Mouse (Mus musculus) R1 (cell line): ENCODE data around the gene Spert.

Experiments
- DNase-seq: peaks from one replicate; pipeline ENCODE4 v3.0.0-alpha.2; 2018; ENCODE audit warnings: low read depth, low spot score

Spert gene

DNA sequence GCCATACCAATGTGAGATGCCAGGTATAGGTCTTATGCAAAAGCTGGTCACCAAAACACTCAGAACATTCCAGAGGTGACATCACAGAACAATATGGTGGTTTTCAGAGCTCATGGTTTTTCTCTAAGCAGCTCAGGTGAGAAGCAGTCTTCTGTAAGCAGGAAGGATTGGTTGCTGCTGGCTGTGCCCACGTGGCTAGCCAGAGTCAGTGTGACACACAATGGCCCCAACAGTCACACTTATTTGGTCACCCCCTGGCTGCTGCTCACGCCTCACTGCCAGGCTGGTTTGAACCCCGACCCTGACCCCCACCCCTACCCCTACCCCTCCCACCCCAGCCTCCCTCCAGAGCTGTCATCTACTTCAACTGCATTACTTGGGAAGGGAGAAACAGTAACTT lies at the start of gene Spert:
Spert (minus strand) TSS at position 139 of the 400 bp plus-strand sequence.
- DNase-seq, result no peak

DNA sequence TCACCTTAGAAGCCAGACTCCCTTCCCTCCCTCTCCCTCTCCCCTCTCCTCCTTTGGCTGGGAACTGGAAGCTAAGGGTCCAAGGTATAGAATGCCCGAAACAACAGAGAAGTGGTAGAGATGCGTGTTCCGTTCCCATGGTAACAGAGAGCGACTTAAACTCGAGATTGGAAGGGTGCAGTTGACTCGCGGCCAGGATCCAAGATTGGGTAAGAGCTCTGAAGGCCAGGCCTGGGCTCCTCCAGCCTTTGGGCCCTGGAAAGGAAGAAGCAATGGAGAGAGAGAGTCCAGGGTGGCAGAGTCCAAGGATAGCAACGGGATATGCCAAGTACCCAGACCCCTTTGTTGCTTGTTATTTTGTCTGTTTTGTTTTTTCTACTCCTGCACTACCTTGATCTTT lies 49.2 kb upstream of the Spert start, which contains the start of gene Erich6b:
Erich6b (plus strand) TSS at position 180 of the 400 bp plus-strand sequence.
- peak; percentile 43 for DNase-seq

DNA sequence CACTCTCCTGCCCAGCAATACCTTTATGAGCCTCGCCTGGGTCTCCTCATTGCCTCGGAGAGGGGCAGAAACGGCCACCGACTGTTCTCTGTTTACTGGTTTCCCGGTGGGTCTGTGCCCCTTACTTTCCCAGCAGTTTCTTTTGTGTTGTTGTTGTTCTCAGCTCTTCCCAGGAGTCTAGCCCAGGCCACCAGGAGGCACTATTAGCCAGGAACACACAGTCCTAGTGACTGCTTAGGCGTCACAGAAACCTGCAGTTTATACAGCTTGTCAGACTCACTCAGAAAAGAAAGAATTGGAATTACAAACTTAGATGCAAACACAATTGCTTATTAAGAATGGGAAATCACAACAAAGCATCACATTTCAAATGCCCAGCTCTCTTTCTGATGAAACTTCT lies 48.5 kb upstream of the Spert start:
- peak; percentile 39 for DNase-seq

DNA sequence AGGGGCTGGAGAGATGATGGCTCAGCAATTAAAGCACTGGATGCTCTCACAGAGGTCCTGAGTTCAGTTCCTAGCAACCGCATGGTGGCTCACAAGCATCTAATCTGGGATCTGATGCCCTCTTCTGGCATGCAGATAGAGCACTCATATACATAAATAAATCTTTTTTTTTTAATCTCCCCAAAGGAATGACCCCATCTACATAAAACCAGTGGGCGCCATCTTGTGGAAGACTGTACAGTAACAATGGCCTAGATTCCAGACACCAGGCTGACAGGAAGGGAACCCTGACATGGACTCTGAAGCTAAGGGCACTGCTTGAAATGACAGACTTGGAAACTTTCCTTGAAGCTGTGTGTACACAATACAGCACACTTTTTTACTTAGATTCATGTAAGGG lies 47.9 kb upstream of the Spert start:
- peak; percentile 28 for DNase-seq

DNA sequence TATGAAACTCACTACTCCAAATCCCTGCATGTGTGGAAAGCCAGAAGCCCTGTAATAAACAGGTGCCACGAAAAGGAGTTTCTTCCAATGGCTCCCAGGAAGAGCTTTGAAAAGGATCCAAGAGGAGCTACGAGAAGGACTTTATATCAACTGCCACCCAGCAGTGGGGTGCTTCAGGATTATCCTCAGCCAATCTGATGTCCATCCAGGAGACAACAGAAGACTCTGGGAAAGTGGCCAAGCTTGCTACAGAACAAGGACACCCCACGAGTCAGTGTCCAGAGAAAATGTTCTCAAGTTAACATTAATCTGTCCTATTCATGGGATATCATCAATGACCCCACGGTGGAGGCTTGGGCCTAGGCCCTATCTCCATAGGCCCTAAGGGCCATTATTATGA lies 44.7 kb upstream of the Spert start:
- no peak for DNase-seq

DNA sequence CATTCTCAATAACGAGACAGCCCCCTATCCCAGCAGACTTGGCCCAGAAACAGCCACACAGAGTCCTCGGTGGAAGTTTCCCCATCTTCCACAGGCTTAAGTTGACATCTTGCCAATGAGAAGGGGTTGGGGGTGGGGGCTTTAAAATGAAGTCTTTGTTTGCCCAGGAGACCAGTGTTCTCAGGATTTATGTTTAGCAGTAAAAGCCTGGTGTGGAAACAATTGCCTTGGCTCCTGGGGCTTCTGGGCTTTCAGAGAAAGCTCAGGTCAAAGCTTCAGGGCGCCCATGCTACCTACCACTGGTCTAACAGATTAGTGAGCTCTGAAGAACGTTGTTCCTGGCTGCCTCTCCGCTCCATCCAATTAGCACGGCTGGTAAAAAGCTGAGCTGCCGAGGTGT lies 43.2 kb upstream of the Spert start:
- no peak for DNase-seq

DNA sequence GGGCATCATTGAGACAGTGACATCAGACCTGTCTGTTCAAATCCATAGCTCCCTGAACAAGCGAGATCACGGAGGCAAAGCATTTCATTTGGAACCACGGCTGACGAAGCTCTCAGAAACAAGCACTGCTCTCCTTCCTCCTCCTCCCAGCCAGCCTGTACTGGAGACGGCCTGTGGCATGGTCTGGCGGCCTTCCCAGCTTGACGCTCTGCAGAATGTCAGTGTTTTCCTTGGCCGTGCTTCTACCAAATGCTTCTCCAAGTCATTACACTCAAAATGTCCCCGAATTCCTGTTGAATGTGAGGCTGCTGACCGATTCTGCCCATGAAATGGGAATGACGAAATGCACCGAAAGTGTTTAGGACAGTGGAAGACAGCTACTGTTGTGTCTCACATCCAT lies 42.4 kb upstream of the Spert start:
- no peak for DNase-seq

DNA sequence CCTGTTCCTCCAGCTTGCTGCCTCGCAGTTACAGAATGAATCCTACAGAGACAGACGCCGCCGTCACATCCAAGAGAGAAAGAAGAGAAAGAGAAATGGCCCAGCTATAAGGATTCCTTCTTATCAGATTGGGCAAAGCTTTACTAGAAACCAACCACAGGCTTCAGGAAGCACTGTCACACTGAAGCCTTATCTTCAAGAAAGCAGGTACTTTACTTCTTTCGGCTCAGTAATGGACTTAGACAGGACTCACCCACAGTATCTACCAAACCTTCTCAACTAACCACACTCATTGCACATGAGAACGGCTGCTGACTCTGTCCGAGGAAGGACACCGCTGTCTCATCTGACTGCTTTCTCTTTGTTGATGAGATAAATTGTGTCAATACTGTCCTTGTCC lies 36.0 kb upstream of the Spert start:
- DNase-seq, result no peak

DNA sequence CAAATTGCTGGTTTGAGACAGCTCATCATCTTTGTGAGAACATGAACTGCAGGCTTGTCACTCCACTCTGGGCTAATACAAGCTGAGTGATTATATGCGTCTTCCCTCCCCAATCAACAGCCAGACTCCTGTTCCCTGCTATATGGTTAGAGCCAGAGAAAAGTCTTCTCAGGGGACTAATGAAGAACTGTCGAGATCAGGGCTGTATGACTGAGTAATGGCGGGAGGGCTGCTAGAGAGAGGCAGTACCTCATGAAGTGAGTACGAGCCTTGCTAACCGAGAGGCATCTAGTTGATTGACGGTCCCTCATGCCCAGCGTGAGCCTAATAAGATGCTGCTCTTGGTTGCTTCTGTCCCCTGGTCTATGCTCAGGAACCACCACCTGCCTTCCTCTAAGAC lies 30.1 kb upstream of the Spert start:
- DNase-seq, result no peak

DNA sequence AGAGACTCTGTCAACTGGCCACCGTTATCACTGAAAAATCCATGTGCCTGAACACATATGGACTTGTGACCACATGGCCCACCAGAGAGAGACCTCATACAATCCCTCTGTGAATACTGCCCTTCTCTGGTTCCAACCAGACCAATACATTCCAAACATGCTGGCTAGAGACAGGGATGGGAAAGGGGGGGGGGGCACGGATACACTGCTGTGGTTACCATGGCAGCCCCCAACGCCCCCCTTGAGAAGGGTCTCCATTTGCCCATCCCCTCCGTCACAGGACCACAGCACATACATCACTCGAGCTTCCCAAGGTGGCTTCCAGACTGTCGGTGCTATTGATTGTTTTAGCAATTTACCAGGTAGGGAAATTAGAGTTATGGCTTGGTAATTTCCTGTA lies 23.5 kb upstream of the Spert start:
- no peak for DNase-seq

DNA sequence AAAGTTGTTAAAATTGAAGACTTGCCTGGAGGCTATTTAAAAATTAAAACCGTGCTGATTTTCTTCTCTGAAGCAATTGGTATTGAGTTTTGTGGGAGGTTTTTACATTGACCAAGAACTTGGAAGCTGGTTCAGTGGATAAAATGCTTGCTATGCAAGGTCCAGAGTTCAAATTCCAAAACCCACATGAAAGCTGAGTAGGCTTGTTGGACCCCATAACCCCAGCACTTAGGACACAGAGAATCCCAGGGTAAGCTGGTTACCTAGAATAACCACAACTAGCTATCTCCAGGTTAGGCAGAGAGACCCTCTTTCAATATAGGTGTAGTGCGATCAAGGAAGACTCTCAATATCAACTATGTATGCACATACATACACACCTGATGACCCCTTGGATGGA lies 16.3 kb upstream of the Spert start:
- DNase-seq, result no peak

DNA sequence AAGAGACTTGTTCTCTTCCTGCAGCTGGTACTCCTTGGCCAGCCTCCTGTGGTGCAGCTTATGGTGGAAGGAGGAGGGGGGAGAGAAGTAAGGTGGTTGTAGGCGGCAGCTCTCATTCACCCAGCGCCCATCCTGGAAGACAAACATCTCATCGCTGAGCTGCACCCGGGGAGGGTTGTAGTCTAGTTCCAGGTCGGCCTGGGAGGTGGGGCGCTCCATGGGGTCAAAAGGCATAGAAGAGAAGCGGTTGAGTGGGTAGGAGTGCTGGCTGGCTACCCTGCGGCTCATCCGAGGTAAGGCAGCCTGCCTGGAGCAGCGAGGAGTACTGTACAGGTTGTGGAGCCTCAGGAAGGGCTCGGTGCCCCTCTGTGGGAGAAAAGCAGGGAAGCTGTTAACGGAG lies 9.0 kb downstream of the Spert start:
- no peak for DNase-seq

DNA sequence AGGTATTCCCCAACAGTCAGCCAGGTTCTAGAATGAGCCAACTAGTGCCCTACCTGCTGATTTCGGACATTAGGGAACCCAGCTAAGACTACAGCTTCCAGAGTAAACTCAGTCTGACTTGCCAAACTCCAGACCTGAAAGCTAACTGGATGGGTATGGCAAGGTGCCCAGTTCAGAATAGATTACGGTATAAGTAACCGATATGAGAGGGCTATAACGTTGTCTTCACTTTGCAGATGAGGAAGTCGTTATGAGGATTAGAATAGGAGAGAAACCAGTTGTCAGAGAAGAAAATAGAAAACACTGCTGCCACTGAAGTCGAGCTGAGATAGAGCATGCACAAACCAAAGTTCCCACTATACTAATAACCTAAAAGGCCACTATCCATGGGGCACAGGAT lies 13.9 kb downstream of the Spert start:
- no peak for DNase-seq

DNA sequence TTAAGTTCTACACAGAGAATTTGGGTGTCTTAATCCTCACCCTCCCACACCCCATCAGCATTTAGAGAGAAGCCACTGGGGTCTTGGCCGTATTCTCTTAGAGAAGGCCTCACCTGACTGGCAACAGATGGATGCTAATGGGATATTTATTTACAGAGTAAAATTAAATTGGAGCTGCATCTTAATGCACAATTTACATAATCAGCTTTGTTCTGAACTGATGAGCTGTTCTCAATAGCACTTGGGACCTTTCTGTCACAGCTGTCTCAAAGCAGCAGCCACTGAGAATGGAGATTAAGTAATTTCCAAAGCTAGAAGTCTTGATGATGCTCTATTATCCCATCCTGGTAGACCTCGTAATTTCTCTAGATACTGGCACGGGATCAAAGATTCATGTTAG lies 26.6 kb downstream of the Spert start:
- no peak for DNase-seq

DNA sequence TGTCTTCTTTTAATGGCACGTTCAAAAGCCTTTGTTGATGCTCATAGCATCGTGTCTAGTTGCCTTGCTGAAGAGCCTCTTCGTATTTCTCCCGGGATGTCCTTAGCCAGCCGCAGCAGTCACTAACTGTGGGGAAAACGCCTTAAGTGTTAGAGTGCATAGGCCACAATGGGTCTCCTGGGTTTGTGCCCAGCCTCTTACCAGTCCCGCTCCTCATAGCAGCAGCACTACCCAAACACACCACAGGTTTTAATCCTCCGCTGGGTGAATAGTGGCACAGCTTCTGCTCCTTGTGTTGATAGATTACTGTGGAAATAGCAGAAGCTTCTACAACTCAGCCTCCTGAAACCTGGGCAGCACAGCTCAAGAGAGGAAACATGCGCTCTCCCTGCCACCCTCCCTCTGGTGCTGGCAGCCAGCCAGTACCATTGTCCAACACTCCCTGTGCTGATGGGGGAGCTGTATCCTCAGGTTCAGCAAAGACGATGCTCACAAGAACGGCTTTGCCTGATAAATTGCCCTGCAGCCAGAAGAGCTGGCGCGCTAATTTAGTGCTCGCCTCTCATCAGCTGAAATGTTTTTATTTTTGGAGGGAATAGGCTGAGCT lies 27.3 kb downstream of the Spert start:
- DNase-seq, result no peak

DNA sequence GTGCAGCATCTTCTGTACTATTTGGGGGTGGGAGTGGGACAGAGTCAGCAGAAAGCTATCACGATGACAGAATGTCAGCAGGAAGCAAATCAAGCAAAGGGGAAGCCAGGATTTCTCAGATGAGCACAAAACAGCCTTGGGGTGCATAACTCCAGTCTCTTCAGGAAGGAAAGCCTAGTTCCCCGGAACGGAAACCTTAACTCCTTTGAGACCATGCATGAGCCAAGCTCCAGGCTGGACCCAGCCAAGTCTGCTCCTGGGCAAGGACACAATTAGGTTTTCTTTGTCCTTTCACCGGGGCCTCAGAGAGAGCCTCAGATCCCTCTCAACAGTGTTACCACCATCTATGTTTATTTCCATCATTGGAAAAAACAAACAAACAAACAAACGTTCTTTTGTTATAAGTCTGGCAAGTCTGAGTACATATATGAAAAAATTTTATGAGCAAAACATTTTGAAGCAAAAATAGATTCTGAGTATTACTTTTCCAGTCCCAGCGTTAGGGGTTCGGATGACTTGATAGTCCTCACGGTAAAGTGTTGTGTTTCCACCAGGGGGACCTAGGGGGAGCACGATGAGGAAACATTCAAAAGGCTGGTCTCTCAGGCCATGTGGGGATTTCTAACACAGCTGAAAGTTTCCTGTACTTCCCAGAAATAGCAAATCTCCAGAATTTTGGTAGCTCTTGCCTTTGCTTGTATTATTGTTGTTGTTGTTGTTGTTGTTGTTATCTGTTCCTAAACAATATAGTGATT lies 31.2 kb downstream of the Spert start:
- DNase-seq, result peak; percentile 20

DNA sequence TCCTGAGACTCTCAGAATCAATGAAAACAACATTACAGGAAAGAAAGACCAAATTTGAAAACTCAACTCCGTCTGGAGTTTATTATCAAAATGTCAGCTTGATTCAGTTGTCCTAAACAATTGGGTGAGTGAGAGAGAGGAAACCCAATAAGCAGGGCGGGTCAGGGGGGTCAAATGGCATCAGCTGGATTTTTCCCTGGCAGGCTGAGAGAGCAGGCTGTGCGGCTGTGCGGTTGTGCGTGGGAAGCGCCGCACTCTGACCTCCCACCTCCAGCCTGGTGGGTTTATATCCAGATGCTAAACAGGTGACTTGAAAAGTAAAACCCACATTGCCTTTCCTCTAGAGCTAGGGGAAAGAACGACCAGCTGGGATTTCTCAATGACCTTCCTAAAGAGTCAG lies 51.2 kb downstream of the Spert start:
- DNase-seq, result peak; percentile 31

DNA sequence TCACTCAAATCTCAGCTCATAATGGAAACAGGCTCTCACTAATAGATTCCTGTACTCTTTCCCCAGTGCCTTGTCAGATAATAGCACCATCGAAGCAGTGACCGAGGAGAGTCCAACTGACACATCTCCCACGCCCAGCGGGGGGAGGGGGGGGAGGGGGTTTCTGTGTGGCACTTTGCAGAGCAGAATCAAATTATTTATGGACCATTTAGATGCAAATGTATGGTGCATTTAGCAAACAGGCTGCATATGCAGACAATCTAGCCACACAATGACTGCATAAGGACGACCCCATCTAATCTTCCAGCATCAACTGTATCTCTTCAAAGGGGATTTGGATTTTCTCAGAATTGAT lies 51.9 kb downstream of the Spert start:
- DNase-seq, result peak; percentile 23

DNA sequence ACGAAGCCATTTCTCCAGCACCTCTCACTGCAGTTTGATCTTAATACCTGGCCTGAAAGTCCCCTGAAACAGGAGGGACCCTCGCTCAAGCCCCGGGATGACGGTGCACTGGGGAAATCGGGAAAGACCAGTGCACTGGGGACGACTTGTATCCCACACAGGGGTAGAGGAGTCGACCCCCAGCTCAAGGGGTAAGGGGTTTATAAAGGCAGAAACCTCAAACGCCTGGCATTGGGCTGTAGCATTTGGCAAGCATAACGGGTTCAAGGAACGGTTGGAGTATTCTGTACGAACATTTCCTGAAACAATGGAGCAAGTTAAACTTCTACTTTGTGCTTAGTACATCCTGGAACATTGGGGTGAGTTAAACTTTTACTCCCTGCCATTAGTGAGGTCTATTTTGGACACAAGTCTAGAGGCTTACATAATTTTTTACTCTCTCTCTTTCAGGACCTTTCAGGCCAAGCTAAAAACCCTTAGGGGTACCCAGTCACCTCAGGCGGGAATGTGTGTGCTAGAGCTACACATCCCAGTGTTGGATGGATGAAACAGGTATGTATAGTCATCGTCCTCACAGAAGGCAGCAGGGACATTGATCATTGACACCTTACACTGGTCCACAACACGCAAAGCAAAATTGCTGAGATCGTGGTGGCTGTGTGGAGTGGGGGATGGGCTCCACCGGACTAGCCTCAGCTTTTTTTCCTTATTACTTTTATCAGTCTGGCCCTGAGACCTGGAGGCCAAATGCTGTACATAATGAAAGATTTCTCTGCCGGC lies 52.5 kb downstream of the Spert start:
- no peak for DNase-seq

DNA sequence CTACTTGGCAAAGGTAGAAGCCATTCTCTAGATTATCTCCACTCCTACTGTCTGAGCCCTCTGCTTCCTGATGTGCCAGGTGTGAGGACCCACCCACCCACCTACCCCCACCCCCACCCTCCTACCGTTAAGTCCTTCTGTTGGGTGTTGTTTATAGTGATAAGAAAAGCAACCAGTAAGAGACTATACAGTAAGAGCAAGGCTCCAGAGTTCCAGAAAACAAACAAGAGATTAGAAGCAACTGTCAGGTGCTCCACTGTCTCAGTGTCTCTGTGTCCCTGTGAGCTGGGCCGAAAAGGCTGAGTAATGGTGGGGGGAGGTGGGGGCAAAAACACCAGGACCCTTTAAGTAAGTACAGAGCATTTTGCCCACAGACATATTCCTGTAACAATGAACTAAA lies 53.7 kb downstream of the Spert start:
- DNase-seq, result no peak
